Mouse (Mus musculus) liver, embryonic 16.5 days (tissue): ENCODE measurements around the gene B3gnt3. TPM values are rescaled to one million over a fixed set of nuclear protein-coding genes. Genes with fewer than 3 reads are reported as not detected.

Experiments
- ATAC-seq: fragments of 200-750 bp; cut with Nextera tagmentation; 2 replicates; pipeline ENCODE4 v1.8.0; 2017; ENCODE audit warnings: low read depth, mild to moderate bottlenecking, moderate number of reproducible peaks, moderate library complexity
- H3K27ac ChIP-seq: fragments of 300-500 bp; sonication (generic); 2 replicates; pipeline ENCODE4 v1.5.1; 2014; ENCODE audit warnings: mild to moderate bottlenecking, low read length
- H3K27me3 ChIP-seq: fragments of 300-500 bp; sonication (generic); 2 replicates; pipeline ENCODE4 v1.6.1; 2014; ENCODE audit warnings: low read depth, low read length, mixed read lengths; ENCODE audit not compliant: control insufficient read depth, insufficient read depth
- H3K36me3 ChIP-seq: fragments of 300-500 bp; sonication (generic); 2 replicates; pipeline ENCODE4 v1.6.1; 2014; ENCODE audit warnings: mild to moderate bottlenecking; ENCODE audit not compliant: control insufficient read depth, insufficient read depth
- H3K4me1 ChIP-seq: fragments of 300-500 bp; sonication (generic); 2 replicates; pipeline ENCODE4 v1.6.1; 2014; ENCODE audit warnings: low read depth, low read length, mixed read lengths; ENCODE audit not compliant: control insufficient read depth
- H3K4me2 ChIP-seq: fragments of 300-500 bp; sonication (generic); 2 replicates; pipeline ENCODE4 v1.6.1; 2014; ENCODE audit warnings: low read depth, low read length, mixed read lengths
- H3K4me3 ChIP-seq: fragments of 300-500 bp; sonication (generic); 2 replicates; pipeline ENCODE4 v1.5.1; 2014; ENCODE audit warnings: low read depth, mild to moderate bottlenecking, low read length
- H3K9ac ChIP-seq: fragments of 300-500 bp; sonication (generic); 2 replicates; pipeline ENCODE4 v1.6.1; 2014; ENCODE audit warnings: low read depth, low read length
- H3K9me3 ChIP-seq: fragments of 300-500 bp; sonication (generic); replicated peaks from 2 replicates; pipeline ENCODE4 v1.6.1; 2016; ENCODE audit warnings: low read length; ENCODE audit not compliant: control insufficient read depth
- WGBS: fragments of 180-500 bp; shearing (Covaris S2); extraction: QIAGEN DNeasy Blood & Tissue Kit; methylation state at CpG from one replicate; pipeline ENCODE4 v1.1.7; 2014; ENCODE audit not compliant: insufficient replicate concordance; 5-methylcytosine and 5-hydroxymethylcytosine counted together
- polyA plus RNA-seq: library from polyadenylated mRNA; unstranded; fragments of >200 nt; fragmentation: Nextera tagmentation; extraction: Ambion mirVana; gene quantifications from 2 replicates; pipeline ENCODE4 v1.2.1, GENCODE M21; 2015

The B3gnt3 gene
- polyA plus RNA-seq, 1 experiment from 2014 or later = 5.5 TPM

GRCm38 (mm10) chr8:71654600-71654999 lies 47.0 kb downstream of the B3gnt3 start:
- no peak overlapping the region for H3K27ac ChIP-seq
- no peak overlapping the region for H3K4me3 ChIP-seq
- H3K27me3 ChIP-seq = peaks cover 44% of the 10 kb centered on the region
- no peak overlapping the region for H3K9ac ChIP-seq
- WGBS = 2% methylated on average over 24 of the region's 24 CpGs
- no peaks in the 10 kb centered on the region for H3K9me3 ChIP-seq
- peaks cover 4% of the 10 kb centered on the region for H3K4me1 ChIP-seq
- peak; percentile 32; the same call in 1 of the 2 replicates for ATAC-seq
- H3K36me3 ChIP-seq = no peaks in the 10 kb centered on the region
- H3K4me2 ChIP-seq = peak overlapping the region; percentile 30; the same call in 1 of the 2 replicates

GRCm38 (mm10) chr8:71645510-71645909 lies 56.1 kb downstream of the B3gnt3 start:
- Histone ChIP-seq H3K9me3 (no peaks in the 10 kb centered on the region), H3K4me2 (no peak overlapping the region), H3K4me1 (no peaks in the 10 kb centered on the region), H3K27me3 (no peaks in the 10 kb centered on the region), H3K27ac (no peak overlapping the region), H3K36me3 (no peaks in the 10 kb centered on the region), H3K9ac (no peak overlapping the region), H3K4me3 (no peak overlapping the region)
- no peak for ATAC-seq
- WGBS = 64% methylated on average over 9 of the region's 9 CpGs

Other genes with a start within 250 kb of the B3gnt3 start
- gene Abhd8, start 238.1 kb downstream of the B3gnt3 start, polyA plus RNA-seq = 5.0 and 5.7 TPM in 2 replicates
- gene Mrpl34, start 236.8 kb downstream of the B3gnt3 start, polyA plus RNA-seq = 87.3 and 88.6 TPM in 2 replicates
- 32.1 and 32.8 TPM in 2 replicates for gene Dda1, start 232.6 kb downstream of the B3gnt3 start, polyA plus RNA-seq
- gene Ano8, start 215.8 kb downstream of the B3gnt3 start, polyA plus RNA-seq = 0.07 and 0.14 TPM in 2 replicates
- 5.3 and 5.4 TPM in 2 replicates for gene Gtpbp3, start 213.7 kb downstream of the B3gnt3 start, polyA plus RNA-seq
- gene Plvap, start 190.0 kb downstream of the B3gnt3 start, polyA plus RNA-seq = 18.2 and 20.3 TPM in 2 replicates
- 0.19 and 0.20 TPM in 2 replicates for gene Ccdc194, start 176.1 kb downstream of the B3gnt3 start, polyA plus RNA-seq
- gene Bst2, start 164.3 kb downstream of the B3gnt3 start, polyA plus RNA-seq = 24.5 and 27.0 TPM in 2 replicates
- 30.2 and 32.5 TPM in 2 replicates for gene Mvb12a, start 158.9 kb downstream of the B3gnt3 start, polyA plus RNA-seq
- gene Tmem221, start 142.9 kb downstream of the B3gnt3 start, polyA plus RNA-seq = 0.55 and 0.67 TPM in 2 replicates
- gene Nxnl1, start 135.2 kb downstream of the B3gnt3 start, polyA plus RNA-seq = 0.05 TPM in 1 of 2 replicates, not detected in the other
- gene Slc27a1, start 132.9 kb downstream of the B3gnt3 start, polyA plus RNA-seq = 2.8 and 3.2 TPM in 2 replicates
- 81.3 and 93.9 TPM in 2 replicates for gene Pgls, start 109.6 kb downstream of the B3gnt3 start, polyA plus RNA-seq
- 1.6 and 2.1 TPM in 2 replicates for gene Fam129c, start 104.1 kb downstream of the B3gnt3 start, polyA plus RNA-seq
- gene Colgalt1, start 90.8 kb downstream of the B3gnt3 start, polyA plus RNA-seq = 18.5 and 22.5 TPM in 2 replicates
- 0.15 and 0.20 TPM in 2 replicates for gene Unc13a, start 30.0 kb downstream of the B3gnt3 start, polyA plus RNA-seq
- 5.7 and 6.3 TPM in 2 replicates for gene Jak3, start 25.5 kb downstream of the B3gnt3 start, polyA plus RNA-seq
- 1.6 and 2.2 TPM in 2 replicates for gene Insl3, start 12.6 kb downstream of the B3gnt3 start, polyA plus RNA-seq
- 21.1 and 24.5 TPM in 2 replicates for gene Fcho1, start 23.9 kb upstream of the B3gnt3 start, polyA plus RNA-seq
- gene Zfp709, start 180.2 kb upstream of the B3gnt3 start, polyA plus RNA-seq = 1.3 and 1.8 TPM in 2 replicates
- gene Zfp882, start 206.8 kb upstream of the B3gnt3 start, polyA plus RNA-seq = 0.63 and 0.77 TPM in 2 replicates
- 7.6 and 8.6 TPM in 2 replicates for gene Zfp617, start 206.8 kb upstream of the B3gnt3 start, polyA plus RNA-seq
- gene Zfp961, start 249.2 kb upstream of the B3gnt3 start, polyA plus RNA-seq = 6.1 and 6.8 TPM in 2 replicates